Mouse (Mus musculus) testis, adult 2 months (tissue): Measurements from ENCODE around the gene Nav2. TPM values are rescaled to one million over a fixed set of nuclear protein-coding genes. Genes with fewer than 3 reads are reported as not detected.
A peak's percentile ranks its signal among the peaks of the same experiment; 100 is the strongest.

ENCODE experiments used
- H3K27ac ChIP-seq: fragments of 200-500 bp; 2 replicates; pipeline ENCODE4 v1.5.1; 2012; ENCODE audit warnings: low read depth, low read length; ENCODE audit not compliant: control insufficient read depth, insufficient read depth
- H3K27me3 ChIP-seq: fragments of 200-500 bp; 2 replicates; pipeline ENCODE4 v1.6.1; 2012; ENCODE audit warnings: mild to moderate bottlenecking, low read length, moderate library complexity; ENCODE audit not compliant: control insufficient read depth, insufficient read depth
- H3K36me3 ChIP-seq: fragments of 200-500 bp; 2 replicates; pipeline ENCODE4 v1.6.1; 2012; ENCODE audit warnings: mild to moderate bottlenecking, low read length; ENCODE audit not compliant: control insufficient read depth, insufficient read depth
- H3K4me1 ChIP-seq: fragments of 200-500 bp; 2 replicates; pipeline ENCODE4 v1.6.1; 2012; ENCODE audit warnings: low read length; ENCODE audit not compliant: control insufficient read depth, insufficient read depth
- H3K4me3 ChIP-seq: fragments of 200-500 bp; 2 replicates; pipeline ENCODE4 v1.5.1; 2012; ENCODE audit warnings: low read depth, mild to moderate bottlenecking, low read length, moderate library complexity, mixed read lengths; ENCODE audit not compliant: control insufficient read depth
- CTCF ChIP-seq: fragments of 200-500 bp; IDR thresholded peaks from 2 replicates; pipeline ENCODE4 v1.5.1; 2012; ENCODE audit warnings: low read depth, mild to moderate bottlenecking, inconsistent platforms, low read length, moderate library complexity; ENCODE audit not compliant: control insufficient read depth, insufficient read depth, insufficient replicate concordance
- POLR2A ChIP-seq: fragments of 200-500 bp; IDR thresholded peaks from 2 replicates; pipeline ENCODE4 v1.6.1; 2012; ENCODE audit warnings: low read depth, mild to moderate bottlenecking, inconsistent platforms, low read length, moderate library complexity; ENCODE audit not compliant: control insufficient read depth
- polyA plus RNA-seq: library from polyadenylated mRNA; depleted of rRNA; stranded (reverse); fragments of >200 nt; gene quantifications from 2 replicates; pipeline ENCODE4 v1.2.3, GENCODE M21; 2012

Gene Nav2
- polyA plus RNA-seq, 1 experiment: 20.8 TPM

DNA sequence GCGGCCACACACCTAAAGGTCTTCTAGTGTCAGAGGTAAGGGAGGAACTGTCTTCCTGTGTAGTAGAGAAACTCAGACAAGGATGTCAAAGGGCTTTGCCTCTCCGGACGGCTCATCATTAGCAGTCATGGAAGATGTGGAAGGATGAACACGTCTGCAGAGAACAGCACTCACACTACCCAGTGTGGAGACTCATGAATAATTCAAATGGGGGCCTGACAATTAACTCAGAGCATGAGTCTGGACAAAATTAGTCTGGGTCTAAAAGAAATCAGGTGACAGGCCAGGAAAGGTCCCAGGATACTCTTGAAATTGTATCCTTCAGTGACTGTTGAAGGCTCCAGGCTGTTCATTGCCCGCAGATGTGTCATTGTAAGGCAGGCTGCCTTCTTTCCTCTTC is 17.5 kb upstream of the Nav2 start:
- no peaks in the 10 kb centered on the region for H3K27me3 ChIP-seq

DNA sequence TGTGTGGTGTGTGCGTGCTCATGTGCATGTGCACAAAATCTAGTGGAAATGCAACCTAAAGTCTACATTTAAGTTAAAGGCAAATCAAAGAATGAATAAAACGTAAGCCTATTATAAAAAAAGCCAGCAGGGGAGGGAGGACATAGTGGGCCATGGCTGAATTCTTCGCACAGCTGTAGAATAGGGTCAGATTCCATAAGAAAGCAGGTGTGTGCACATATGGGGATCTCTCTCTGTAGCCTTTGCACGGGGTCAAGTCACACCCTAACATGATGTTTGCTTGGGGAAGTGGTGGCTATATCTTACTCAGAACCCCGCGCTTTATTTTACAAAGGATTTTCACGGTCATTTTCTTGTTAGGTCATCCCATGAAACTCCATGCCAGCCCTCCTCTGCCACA is 15.4 kb upstream of the Nav2 start:
- Histone ChIP-seq H3K27ac (no peak overlapping the region), H3K4me3 (no peak overlapping the region), H3K4me1 (no peaks in the 10 kb centered on the region), H3K36me3 (no peaks in the 10 kb centered on the region), H3K27me3 (no peaks in the 10 kb centered on the region)
- no peak for TF ChIP-seq CTCF
- no peak for TF ChIP-seq POLR2A

More for the DNA sequence above, 17.5 kb upstream of the Nav2 start:
- Histone ChIP-seq H3K4me3 (no peak overlapping the region), H3K36me3 (no peaks in the 10 kb centered on the region), H3K27ac (no peak overlapping the region), H3K4me1 (no peaks in the 10 kb centered on the region)
- TF ChIP-seq POLR2A (no peak), CTCF (no peak)

DNA sequence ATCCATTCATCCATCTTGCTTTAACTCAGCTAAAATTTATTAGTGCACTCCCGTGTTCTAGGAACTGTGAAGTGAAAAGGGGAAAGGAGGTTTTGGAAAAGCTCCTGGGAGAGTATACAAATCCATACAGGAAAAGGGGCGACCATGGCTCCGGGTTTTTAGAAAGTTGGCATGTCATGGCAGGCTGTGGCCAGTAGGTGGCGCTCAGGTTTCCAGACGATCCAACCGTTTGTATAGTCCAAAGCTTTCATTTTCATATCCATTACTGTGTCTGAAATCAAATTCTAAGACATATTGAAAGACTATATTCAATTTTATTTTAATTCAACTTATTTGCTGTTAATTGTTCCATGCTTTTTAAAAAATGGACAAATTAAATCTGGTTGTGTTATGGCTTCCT is 14.4 kb upstream of the Nav2 start:
- Histone ChIP-seq H3K27ac (no peak overlapping the region), H3K36me3 (no peaks in the 10 kb centered on the region), H3K27me3 (no peaks in the 10 kb centered on the region), H3K4me3 (no peak overlapping the region), H3K4me1 (no peaks in the 10 kb centered on the region)
- TF ChIP-seq CTCF (peak; percentile 90), POLR2A (no peak)

GRCm38 (mm10) chr7:48894763-48895162 is 13.8 kb upstream of the Nav2 start:
- Histone ChIP-seq H3K4me3 (no peak overlapping the region), H3K36me3 (no peaks in the 10 kb centered on the region), H3K4me1 (no peaks in the 10 kb centered on the region), H3K27ac (no peak overlapping the region), H3K27me3 (no peaks in the 10 kb centered on the region)
- no peak for TF ChIP-seq POLR2A
- no peak for TF ChIP-seq CTCF

DNA sequence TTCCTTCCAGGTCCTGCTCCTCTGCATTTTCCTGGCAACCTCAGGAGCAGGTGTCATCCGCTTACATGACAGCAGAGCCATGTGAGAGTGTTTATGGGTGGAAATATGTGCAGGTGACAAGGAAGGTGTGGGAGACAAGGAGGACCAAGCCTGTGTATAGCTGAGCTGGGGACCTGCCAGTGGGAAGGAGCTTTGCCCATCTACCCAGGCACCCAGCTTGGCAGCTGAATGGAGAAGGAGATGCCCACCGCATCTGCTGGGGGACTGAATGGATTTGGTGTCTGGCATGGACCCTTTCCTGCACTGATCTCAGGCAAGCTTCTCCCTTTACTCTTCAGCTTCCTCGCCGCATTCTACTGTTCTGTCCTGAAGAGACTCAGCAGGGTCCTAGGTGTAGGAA is 13.0 kb upstream of the Nav2 start:
- Histone ChIP-seq H3K4me1 (no peaks in the 10 kb centered on the region), H3K27me3 (no peaks in the 10 kb centered on the region), H3K27ac (no peak overlapping the region)

DNA sequence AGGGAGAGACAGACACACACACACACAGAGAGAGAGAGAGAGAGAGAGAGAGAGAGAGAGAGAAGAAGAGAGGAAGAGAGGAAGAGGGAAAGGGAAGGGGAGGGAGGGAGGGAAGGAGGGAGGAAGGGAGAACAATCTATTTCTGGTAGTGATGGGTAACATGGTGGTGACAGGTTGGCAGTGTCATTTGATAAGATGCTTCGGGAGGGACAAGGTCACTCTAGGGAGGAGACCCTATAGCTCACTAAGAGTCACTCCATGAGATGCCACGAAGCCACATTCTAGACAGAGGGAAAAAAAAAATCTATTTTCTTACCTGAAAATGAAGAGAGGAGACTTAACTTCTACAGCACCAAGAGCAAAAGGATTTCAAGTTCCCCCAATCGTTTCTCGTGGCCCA is 12.5 kb upstream of the Nav2 start:
- no peak overlapping the region for H3K27ac ChIP-seq
- H3K4me3 ChIP-seq: no peak overlapping the region
- no peaks in the 10 kb centered on the region for H3K27me3 ChIP-seq
- H3K4me1 ChIP-seq: no peaks in the 10 kb centered on the region
- TF ChIP-seq CTCF (no peak), POLR2A (no peak)
- no peaks in the 10 kb centered on the region for H3K36me3 ChIP-seq

More for the DNA sequence above, 13.0 kb upstream of the Nav2 start:
- no peaks in the 10 kb centered on the region for H3K36me3 ChIP-seq
- no peak overlapping the region for H3K4me3 ChIP-seq
- TF ChIP-seq CTCF: no peak
- no peak for TF ChIP-seq POLR2A

DNA sequence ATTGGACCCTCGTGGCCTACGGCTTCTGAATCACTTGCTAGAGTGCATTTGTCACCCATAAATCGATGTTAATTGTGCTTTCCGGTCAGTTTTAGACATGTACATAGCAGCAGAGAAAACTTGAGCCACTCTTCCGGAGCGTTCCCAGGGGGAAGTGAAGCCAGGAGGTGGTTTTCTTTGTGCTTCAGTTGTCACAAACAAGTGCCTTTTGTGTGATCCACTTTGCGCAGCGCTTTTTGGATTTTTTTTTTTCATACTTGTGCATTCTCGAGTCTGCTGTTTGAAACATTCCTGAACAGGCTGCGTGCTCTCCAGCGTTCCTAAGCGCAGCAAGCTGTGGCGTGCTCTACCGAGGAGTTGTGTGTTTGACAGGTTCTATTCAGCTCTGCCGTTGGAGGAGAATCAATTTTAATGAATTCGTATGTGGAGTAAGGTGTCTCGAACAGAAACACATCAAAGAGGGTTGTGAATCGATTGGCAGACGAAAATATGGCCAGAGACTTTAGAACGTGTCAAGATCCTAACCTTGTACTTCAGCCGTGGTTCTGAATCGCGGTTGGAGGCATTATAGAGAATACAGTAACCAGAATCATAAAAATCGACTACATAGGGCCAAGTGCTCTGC is 10.9 kb upstream of the Nav2 start:
- TF ChIP-seq POLR2A (no peak), CTCF (no peak)
- no peak overlapping the region for H3K27ac ChIP-seq
- H3K36me3 ChIP-seq: no peaks in the 10 kb centered on the region
- H3K27me3 ChIP-seq: no peaks in the 10 kb centered on the region
- no peak overlapping the region for H3K4me3 ChIP-seq
- no peaks in the 10 kb centered on the region for H3K4me1 ChIP-seq
